Mouse (Mus musculus) forebrain, embryonic 16.5 days (tissue): ENCODE results near the gene Mtch2. TPM values are rescaled to one million over a fixed set of nuclear protein-coding genes. Genes with fewer than 3 reads are reported as not detected.

Experiments used
- ATAC-seq: fragments of 200-750 bp; cut with Nextera tagmentation; 2 replicates; pipeline ENCODE4 v1.8.0; 2017; ENCODE audit warnings: mild to moderate bottlenecking, moderate library complexity
- H3K27ac ChIP-seq: fragments of 300-500 bp; sonication (generic); 2 replicates; pipeline ENCODE4 v1.5.1; 2014; ENCODE audit warnings: low read length, control low read depth
- H3K27me3 ChIP-seq: fragments of 300-500 bp; sonication (generic); replicated peaks from 2 replicates; pipeline ENCODE4 v1.6.1; 2014; ENCODE audit warnings: low read length; ENCODE audit not compliant: control insufficient read depth, insufficient read depth
- H3K36me3 ChIP-seq: fragments of 300-500 bp; sonication (generic); 2 replicates; pipeline ENCODE4 v1.6.1; 2014; ENCODE audit not compliant: control insufficient read depth, insufficient read depth
- H3K4me1 ChIP-seq: fragments of 300-500 bp; sonication (generic); replicated peaks from 2 replicates; pipeline ENCODE4 v1.6.1; 2014; ENCODE audit warnings: low read length; ENCODE audit not compliant: control insufficient read depth, insufficient read depth
- H3K4me2 ChIP-seq: fragments of 300-500 bp; sonication (generic); 2 replicates; pipeline ENCODE4 v1.6.1; 2014; ENCODE audit warnings: mild to moderate bottlenecking, low read length, control low read depth
- H3K4me3 ChIP-seq: fragments of 300-500 bp; sonication (generic); replicated peaks from 2 replicates; pipeline ENCODE4 v1.5.1; 2014; ENCODE audit warnings: mild to moderate bottlenecking, low read length, control low read depth
- H3K9ac ChIP-seq: fragments of 300-500 bp; sonication (generic); replicated peaks from 2 replicates; pipeline ENCODE4 v1.6.1; 2014; ENCODE audit warnings: low read depth, low read length, control low read depth
- H3K9me3 ChIP-seq: fragments of 300-500 bp; sonication (generic); 2 replicates; pipeline ENCODE4 v1.6.1; 2016; ENCODE audit warnings: low read length; ENCODE audit not compliant: control insufficient read depth
- WGBS: fragments of 180-500 bp; shearing (Covaris S2); extraction: QIAGEN DNeasy Blood & Tissue Kit; methylation state at CpG from one replicate; pipeline ENCODE4 v1.1.7; 2014; 5-methylcytosine and 5-hydroxymethylcytosine counted together
- polyA plus RNA-seq: library from polyadenylated mRNA; unstranded; fragments of >200 nt; fragmentation: Nextera tagmentation; extraction: Ambion mirVana; gene quantifications from 2 replicates; pipeline ENCODE4 v1.2.1, GENCODE M21; 2015

Mtch2 gene
- polyA plus RNA-seq, 1 experiment from 2014 or later = 287 TPM

GRCm38 (mm10) chr2:90847681-90848050, 711 bp downstream of the Mtch2 start:
- Histone ChIP-seq H3K4me3 (peak overlapping the region; percentile 77), H3K9me3 (no peaks in the 10 kb centered on the region), H3K9ac (peak overlapping the region; percentile 75), H3K27me3 (no peaks in the 10 kb centered on the region), H3K4me2 (peak overlapping the region; percentile 59), H3K27ac (peak overlapping the region; percentile 84), H3K36me3 (peaks cover 11% of the 10 kb centered on the region; the same call in 1 of the 2 replicates), H3K4me1 (peaks cover 17% of the 10 kb centered on the region)
- WGBS = 0% methylated on average over 13 of the region's 13 CpGs
- ATAC-seq = no peak

DNA sequence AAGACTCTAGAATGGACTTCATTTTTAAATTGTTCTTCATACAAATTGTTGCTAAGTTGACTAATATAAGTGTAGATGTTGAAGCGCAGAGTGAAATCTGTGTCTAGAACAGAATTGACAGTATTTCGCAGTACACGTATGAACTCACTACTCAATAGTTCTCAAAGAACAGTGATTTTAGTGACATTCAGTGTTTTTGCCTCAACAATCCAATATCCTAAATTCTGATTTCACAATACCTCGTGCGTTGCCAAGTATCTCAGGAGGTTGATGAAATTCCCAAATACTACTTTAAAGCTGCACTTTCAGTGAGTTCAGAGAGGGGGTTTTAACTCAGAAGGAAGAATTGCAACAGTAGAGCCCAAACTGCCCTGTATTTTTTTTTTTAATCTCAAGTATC, 1.4 kb downstream of the Mtch2 start:
- 85% methylated on average over 5 of the region's 5 CpGs for WGBS
- Histone ChIP-seq H3K36me3 (peaks cover 17% of the 10 kb centered on the region), H3K4me1 (peaks cover 17% of the 10 kb centered on the region), H3K9me3 (no peaks in the 10 kb centered on the region), H3K27ac (no peak overlapping the region), H3K9ac (no peak overlapping the region; the same call in 1 of the 2 replicates), H3K4me3 (peak overlapping the region; percentile 77), H3K4me2 (peak overlapping the region; percentile 59), H3K27me3 (no peaks in the 10 kb centered on the region)
- no peak for ATAC-seq

GRCm38 (mm10) chr2:90850401-90850800, 3.4 kb downstream of the Mtch2 start:
- Histone ChIP-seq H3K4me3 (no peak overlapping the region), H3K36me3 (peaks cover 25% of the 10 kb centered on the region)
- WGBS = 94% methylated on average over 1 of the region's 1 CpGs

DNA sequence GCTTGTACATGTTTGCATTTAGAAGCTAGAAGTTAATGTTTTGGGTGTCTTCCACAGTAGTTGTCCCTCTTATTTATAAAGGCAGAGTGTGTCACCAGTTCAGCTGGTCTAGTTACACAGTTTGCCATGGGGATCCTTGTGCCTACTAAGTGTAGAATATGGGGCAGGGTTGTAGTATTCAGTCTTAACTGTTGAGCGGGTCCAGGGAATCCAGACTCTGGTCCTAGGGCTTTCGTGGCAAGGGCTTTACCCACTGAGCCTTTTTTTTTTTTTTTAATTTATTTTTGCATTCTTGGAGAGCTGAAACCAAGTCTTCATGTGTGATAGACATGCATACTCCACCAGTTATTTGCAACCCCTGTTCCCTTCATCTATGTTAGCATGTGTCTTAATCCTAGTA, 14.5 kb downstream of the Mtch2 start:
- ATAC-seq = no peak
- Histone ChIP-seq H3K9me3 (no peaks in the 10 kb centered on the region), H3K4me2 (no peak overlapping the region), H3K9ac (no peak overlapping the region), H3K4me1 (no peaks in the 10 kb centered on the region), H3K27ac (no peak overlapping the region), H3K36me3 (peaks cover 49% of the 10 kb centered on the region), H3K27me3 (no peaks in the 10 kb centered on the region), H3K4me3 (no peak overlapping the region)
- 95% methylated on average over 2 of the region's 2 CpGs for WGBS

More at GRCm38 (mm10) chr2:90850401-90850800, 3.4 kb downstream of the Mtch2 start:
- H3K4me2 ChIP-seq = no peak overlapping the region
- no peaks in the 10 kb centered on the region for H3K27me3 ChIP-seq
- H3K9me3 ChIP-seq = no peaks in the 10 kb centered on the region
- no peak overlapping the region for H3K27ac ChIP-seq
- no peak for ATAC-seq
- H3K9ac ChIP-seq = no peak overlapping the region
- H3K4me1 ChIP-seq = peaks cover 17% of the 10 kb centered on the region

DNA sequence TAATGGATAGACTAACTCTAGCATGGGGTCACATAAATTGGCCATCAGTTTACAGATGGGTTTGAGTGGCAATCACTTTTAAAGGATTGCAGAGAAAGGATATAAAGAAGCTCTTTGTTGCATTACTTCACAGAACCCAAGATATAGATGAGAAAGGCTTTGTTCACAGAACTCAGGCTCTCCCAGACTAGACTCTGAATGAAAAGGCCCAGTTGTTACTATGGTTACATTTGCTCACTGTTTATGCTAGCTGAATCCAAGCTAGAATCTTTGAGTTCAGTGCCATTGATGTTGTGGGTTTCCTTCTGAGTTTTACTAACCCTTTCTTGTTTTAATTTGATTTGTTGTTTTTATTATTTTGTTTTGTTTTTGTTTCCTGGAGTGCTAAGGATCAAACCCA, 17.2 kb downstream of the Mtch2 start:
- no peaks in the 10 kb centered on the region for H3K4me1 ChIP-seq
- no peak overlapping the region for H3K4me3 ChIP-seq
- no peak overlapping the region for H3K27ac ChIP-seq
- no peaks in the 10 kb centered on the region for H3K9me3 ChIP-seq
- peak; percentile 41; the same call in 1 of the 2 replicates for ATAC-seq
- H3K27me3 ChIP-seq = no peaks in the 10 kb centered on the region
- H3K4me2 ChIP-seq = no peak overlapping the region
- peaks cover 43% of the 10 kb centered on the region for H3K36me3 ChIP-seq
- no peak overlapping the region for H3K9ac ChIP-seq

DNA sequence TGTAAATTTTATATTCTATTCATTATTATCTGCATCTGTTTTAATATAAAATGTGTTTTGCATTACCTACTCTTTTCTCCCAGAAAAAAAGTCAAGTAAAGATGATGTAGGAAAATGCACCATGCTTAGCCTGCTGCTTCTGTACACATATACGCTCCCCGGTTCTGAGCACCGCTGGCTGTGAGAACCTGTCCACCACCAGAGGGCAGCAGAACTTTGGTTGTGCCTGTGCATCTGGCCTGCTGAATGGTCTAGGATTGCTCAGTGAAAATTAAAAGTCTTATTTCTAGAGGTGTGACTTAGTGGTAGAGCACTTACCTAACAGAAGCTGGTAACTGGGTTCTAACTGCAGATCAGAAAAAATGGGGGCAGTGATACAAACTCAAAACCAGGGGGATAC, 19.6 kb downstream of the Mtch2 start:
- H3K4me2 ChIP-seq = no peak overlapping the region
- H3K4me1 ChIP-seq = peaks cover 7% of the 10 kb centered on the region; the same call in 1 of the 2 replicates
- ATAC-seq = peak; percentile 88
- no peak overlapping the region for H3K4me3 ChIP-seq
- no peak overlapping the region for H3K9ac ChIP-seq
- H3K9me3 ChIP-seq = no peaks in the 10 kb centered on the region
- WGBS = 14% methylated on average over 3 of the region's 3 CpGs
- peaks cover 32% of the 10 kb centered on the region for H3K36me3 ChIP-seq
- no peak overlapping the region for H3K27ac ChIP-seq
- H3K27me3 ChIP-seq = no peaks in the 10 kb centered on the region

DNA sequence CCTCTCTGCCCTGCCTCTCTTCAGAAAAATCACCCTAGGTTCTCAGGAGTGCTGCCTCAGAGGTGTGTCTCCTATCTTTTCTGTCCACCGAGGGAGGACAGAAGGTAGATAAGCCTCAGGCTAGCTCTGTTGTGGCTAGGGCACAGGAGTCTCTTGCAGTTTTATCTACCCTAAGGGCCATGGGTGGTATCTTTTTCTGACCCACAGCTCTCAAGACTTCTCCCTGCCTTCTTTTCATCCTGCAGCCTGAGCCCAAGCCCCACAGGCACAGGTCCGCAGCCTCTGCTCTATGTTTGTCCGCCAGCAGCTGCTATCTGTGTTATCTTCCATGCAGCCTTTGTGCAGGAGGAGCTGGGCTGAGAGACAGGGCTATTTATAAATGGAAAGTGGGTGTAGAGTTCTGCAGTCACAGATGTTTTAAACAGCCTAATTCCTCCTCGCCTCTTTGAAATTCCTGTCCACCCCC, 23.2 kb downstream of the Mtch2 start:
- WGBS = 52% methylated on average over 4 of the region's 4 CpGs
- Histone ChIP-seq H3K27ac (no peak overlapping the region), H3K4me2 (no peak overlapping the region), H3K4me1 (peaks cover 10% of the 10 kb centered on the region; the same call in 1 of the 2 replicates), H3K9me3 (no peaks in the 10 kb centered on the region), H3K36me3 (peaks cover 11% of the 10 kb centered on the region), H3K4me3 (no peak overlapping the region), H3K9ac (no peak overlapping the region), H3K27me3 (no peaks in the 10 kb centered on the region)
- no peak for ATAC-seq

GRCm38 (mm10) chr2:90871180-90871961, 24.4 kb downstream of the Mtch2 start:
- peak; percentile 43; the same call in 1 of the 2 replicates for ATAC-seq
- H3K36me3 ChIP-seq = peaks cover 5% of the 10 kb centered on the region
- no peak overlapping the region for H3K4me2 ChIP-seq
- H3K9ac ChIP-seq = no peak overlapping the region
- peaks cover 10% of the 10 kb centered on the region; the same call in 1 of the 2 replicates for H3K4me1 ChIP-seq
- H3K27me3 ChIP-seq = no peaks in the 10 kb centered on the region
- 68% methylated on average over 8 of the region's 8 CpGs for WGBS
- no peaks in the 10 kb centered on the region for H3K9me3 ChIP-seq
- no peak overlapping the region; the same call in 1 of the 2 replicates for H3K27ac ChIP-seq
- H3K4me3 ChIP-seq = no peak overlapping the region

DNA sequence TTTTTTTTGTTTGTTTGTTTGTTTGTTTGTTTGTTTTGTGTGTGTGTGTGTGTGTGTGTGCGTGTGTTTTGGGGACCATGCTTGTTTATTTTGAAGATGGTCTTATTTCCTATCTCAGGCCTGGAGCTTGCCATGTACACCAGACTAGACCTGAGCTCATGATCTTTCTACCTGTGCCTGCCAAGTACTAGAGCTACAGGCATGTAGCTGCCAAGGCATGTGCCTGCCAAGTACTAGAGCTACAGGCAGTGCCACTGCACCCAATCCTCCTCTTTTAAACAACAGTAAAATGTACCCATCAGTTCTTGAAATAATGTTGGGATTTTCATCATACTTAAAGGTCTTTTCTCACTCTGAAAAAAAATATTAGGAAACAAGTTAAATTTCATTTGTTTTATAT, 27.1 kb downstream of the Mtch2 start:
- Histone ChIP-seq H3K36me3 (no peaks in the 10 kb centered on the region), H3K27me3 (no peaks in the 10 kb centered on the region), H3K9me3 (no peaks in the 10 kb centered on the region), H3K4me1 (peaks cover 10% of the 10 kb centered on the region; the same call in 1 of the 2 replicates), H3K9ac (no peak overlapping the region), H3K4me2 (no peak overlapping the region), H3K4me3 (no peak overlapping the region), H3K27ac (no peak overlapping the region)
- ATAC-seq = no peak
- WGBS = 72% methylated on average over 1 of the region's 1 CpGs
